Mouse (Mus musculus): Measurements from ENCODE around the gene Slc39a9.
A peak's percentile ranks its signal among the peaks of the same experiment; 100 is the strongest.

The Slc39a9 gene

DNA sequence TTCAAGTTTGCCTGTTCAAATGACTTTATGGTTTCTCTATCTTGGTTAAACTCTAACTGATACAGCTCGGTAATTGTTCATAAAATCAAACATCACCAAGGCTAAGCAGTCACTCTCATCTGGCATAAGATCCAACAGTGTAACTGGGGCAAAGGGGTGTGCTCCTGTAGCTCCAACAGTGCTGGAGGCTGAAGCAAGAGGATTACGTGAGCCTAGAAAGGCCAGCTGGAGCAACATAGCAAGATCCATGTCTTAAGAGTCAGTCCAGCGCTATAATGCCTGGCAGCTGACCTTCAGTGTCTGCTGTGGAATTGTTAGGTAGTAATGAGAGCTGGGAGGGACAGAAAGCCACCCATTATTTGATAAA is 11.0 kb downstream of the Slc39a9 start:
- DNase-seq = peak in 1 of 2 experiments; percentile 36

DNA sequence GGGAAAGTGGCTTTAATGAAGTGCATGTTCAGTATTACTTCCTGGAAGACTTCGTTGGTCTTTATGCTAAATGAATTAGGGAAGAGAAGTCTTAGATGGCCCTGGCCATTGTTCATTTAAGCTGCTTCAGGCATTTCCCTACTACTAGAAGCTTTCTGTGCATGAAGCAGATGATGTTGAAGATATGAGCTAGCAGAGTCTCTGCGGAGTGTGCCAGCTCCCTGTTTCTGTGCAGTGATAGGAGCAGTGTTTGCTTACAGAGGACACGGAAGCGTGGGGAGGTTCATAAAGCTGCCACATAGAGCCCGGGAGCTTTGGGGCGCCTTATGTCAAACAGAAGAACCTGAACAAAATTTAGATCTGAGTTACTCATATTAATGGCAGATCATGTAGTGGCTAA is 15.0 kb downstream of the Slc39a9 start:
- DNase-seq = no peak

- DNase-seq = no peak
Observed at GRCm38 (mm10) chr12:80662322-80662721, 18.6 kb downstream of the Slc39a9 start.

GRCm38 (mm10) chr12:80663935-80664334 is 20.3 kb downstream of the Slc39a9 start:
- no peak for DNase-seq

DNA sequence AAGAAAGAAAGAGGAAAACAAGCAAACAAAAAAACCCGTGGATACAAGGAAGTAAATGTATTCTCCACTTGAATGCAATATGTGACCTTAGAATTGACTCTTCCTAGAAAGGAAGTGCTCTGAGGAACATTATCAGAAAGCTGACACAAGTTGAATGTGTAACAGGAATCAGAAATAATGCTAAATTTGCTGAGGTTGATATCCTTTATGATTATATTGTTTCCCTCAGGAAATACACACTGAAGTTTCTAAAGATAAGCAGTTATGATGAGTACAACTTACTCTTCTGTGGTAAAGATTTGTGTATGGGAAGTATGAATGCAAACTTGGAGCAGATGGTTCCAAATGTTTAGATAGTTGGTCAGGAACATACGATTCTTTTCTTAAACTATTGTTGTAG is 24.7 kb downstream of the Slc39a9 start:
- DNase-seq = no peak

DNA sequence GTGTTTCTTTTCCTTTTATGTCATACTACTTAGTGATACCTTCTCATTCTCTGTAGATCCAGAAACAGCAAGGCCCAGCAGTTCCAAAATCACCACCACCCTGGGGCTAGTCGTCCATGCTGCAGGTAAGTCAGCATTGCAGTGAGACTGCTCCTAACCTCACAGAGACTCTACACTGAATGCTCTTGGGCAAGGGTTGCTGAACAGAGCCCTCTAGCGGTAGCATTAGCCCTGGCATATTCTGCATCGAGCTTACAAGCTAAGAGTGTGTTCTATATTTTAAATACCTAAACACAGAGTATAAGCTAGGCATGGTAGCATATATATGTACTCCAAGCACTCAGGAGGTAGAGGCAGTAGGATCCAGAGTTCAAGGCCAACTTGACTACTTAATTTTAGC is 29.5 kb downstream of the Slc39a9 start:
- DNase-seq = peak; percentile 54 to 60

- DNase-seq = peak in 1 of 2 experiments; percentile 24
Observed at GRCm38 (mm10) chr12:80681340-80681739, 37.7 kb downstream of the Slc39a9 start.

GRCm38 (mm10) chr12:80683554-80683953 is 39.9 kb downstream of the Slc39a9 start:
- DNase-seq = no peak

- no peak for DNase-seq
Observed at GRCm38 (mm10) chr12:80684316-80684715, 40.6 kb downstream of the Slc39a9 start.

DNA sequence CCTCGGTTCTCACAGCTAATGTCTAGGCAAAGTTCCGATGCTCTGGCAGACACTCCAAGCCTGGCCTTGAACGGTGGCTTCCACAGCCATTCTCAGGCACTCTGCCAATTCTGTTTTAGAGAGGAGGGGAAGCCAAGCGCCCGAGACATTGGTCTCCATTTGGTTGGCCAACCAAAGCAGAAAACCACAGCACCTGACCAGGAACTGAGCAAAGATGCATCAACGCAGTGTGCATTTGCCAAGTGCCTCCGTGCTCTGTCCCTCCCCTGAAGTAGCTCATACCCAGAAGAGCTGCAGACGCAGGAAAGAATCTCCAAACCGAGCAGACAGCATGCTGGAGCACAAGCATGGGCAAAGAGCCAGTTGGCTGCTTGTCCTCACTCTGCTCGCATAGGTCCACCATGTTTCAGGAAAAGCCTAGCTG is 44.1 kb downstream of the Slc39a9 start:
- DNase-seq = no peak

GRCm38 (mm10) chr12:80689696-80690095 is 46.0 kb downstream of the Slc39a9 start:
- no peak for DNase-seq

DNA sequence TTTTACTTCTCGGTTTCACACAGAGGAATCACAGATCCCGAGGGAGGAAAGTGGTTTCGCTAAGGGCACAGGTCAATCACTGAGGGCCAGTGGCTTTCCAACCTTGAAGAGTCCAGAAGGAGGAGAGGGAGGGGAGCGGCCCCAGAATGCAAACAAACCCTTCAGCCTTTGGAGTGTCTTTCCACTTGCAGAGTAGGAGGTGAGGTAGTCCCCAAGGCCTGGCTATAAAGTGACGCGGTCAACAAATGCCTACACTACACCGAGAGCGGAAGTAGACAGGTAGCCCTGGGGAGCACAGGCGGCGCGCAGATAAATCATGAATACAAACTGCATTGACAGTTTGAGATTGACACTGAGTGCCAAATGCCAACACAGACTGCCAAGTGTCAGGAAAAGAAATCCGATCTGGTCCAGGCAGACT is 48.0 kb downstream of the Slc39a9 start:
- DNase-seq = peak; percentile 89 to 93

DNA sequence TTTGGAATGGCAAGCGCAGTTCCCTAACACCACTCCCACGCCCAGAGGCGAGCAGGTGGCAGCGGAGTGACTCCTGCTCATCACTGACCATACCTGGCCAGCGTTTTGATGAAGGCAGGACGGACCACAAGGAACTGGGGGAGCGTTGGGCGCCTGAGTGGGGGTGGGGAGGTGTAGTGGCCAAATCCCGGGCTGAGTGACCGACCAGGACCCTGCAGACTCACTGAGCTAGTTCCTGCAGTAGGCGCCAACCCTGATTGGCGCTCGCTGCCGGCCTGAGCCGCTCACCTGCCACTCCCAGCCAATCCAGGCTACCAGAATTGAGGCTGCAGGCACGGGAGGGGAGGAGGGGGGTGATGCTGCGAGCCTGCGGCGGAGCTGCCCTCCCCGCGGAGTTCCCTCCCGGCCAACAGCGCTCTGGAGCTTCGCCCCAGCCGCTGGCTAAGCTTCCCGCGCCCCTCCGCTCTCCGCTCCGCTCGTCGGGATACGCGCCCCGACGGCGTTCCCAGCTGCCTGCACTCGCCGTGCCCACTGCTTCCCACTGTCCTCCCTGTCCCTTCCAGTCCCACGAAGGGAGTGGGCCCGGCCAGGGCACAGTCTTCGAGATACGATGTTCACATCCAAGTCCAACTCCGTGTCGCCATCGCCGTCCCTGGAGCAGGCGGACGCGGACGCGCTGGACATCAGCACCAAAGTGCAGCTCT is 48.7 kb downstream of the Slc39a9 start, which contains the start of gene Plekhd1:
Plekhd1 (plus strand) TSS at position 323 of the 704 bp plus-strand sequence.
- DNase-seq = peak; percentile 89 to 93

- DNase-seq = no peak
Observed at GRCm38 (mm10) chr12:80693700-80694099, 50.0 kb downstream of the Slc39a9 start.

DNA sequence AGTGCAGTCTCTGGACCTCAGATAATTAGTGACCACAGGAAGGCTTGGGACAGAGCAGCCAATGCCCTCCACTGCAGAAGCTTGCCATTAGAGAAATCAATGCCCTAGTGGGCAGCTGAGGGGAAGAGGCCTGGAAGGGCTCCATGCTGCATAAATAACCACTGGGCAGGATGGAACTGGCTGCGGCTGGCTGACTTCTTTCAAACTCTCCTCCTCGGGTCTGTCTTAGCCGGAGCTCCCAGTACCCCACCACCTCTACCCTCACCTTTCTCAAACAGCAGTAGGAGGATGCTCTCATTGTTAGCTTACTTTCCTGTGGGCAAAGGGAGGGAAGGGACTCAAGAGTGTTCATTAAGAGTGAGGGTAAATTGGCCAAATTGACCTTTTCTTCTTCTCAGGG is 51.3 kb downstream of the Slc39a9 start:
- DNase-seq = no peak

DNA sequence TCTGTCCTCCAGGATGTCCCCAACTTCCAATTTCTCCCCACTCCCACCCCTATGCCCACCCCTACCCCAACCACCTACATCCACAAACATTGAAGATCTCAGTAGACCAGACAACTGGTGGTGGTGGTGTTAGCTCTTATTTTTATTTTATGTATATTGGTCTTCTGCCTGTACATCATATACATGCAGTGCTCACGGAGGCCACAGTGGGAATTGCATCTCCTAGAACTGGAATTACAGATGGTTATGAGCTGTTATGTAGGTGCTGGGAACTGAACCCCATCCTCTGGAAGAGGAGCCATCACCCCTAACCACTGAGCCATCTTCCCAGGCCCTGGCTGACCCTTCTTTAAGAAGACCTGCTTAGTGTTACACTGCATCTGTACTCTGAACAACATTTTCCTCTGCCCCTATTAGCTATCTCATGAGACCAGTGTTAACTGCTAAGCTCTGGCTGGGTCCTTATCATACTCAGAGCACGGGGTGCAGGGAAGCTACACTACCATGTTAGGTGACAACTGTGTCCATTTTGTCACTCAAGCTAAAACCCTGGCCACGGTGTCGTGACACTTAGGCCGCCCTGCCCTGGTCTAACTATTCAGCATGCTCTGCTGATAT is 55.0 kb downstream of the Slc39a9 start:
- no peak for DNase-seq

GRCm38 (mm10) chr12:80699144-80699531 is 55.5 kb downstream of the Slc39a9 start:
- DNase-seq = no peak

- DNase-seq = no peak
Observed at GRCm38 (mm10) chr12:80701332-80701731, 57.6 kb downstream of the Slc39a9 start.

DNA sequence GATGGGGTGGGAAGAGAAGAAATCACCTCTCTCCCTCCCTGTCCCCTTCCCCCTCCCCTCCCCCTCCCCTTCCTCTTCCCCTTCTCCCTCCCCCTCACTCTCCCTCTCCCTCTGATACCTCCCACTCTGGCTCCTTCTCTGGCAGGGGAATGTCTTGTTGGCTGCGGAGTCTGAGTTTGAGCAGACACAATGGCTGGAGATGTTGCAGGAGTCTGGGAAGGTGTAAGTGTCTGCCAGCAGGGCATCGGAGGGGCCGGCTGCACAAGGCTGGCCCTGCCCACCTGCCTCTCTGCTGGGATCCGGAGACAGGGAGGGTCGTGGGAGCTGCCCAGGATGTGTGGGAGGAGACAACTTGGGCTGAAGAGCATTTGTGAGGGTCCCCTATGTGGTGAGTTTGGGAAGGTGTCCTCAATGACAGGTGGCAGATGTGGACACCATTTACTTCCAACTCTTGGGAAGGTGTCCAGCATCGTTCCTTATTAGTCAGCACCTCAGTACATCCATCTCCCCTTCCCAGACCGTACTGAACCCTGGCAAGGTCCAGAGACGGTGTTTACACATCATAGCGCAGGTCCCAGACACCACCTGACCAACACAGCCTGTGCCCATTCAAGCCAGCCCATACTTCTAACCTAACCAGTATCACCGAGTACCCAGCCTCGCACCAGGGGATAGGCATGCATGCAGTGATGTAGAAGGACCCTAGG is 62.7 kb downstream of the Slc39a9 start:
- no peak for DNase-seq

DNA sequence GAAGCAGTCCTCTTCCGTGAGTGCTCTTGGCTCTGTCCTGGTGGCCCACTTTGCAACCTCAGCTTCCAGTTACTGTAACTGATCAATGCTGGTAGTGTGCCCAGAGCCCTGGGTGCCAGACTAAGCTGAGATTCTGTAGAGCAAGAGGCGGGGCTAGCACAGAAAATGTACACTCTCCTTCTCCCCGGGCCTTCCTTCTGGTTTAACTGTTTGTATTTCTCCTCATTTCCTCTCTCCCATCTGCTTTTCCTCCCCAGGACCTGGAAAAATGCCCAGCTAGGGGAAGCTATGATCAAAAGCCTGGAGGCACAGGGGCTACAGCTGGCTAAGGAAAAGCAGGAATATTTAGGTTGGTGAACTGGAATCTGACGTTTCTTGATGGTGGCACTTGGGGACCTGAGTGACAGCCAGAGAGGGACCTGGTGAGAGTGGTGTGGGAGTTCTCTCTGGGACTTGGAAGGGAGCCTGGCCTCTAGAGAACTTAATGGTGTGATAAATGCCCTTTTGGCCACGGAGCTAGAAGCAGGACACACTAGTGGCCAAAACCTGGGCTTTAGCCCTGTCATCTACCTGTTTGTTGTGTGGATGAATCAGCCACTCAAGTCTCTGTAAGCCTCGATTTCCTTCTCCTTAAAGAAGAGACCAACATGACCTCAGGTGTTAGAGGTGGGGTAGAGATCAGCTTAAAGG is 63.4 kb downstream of the Slc39a9 start:
- DNase-seq = peak in 1 of 2 experiments; percentile 35

DNA sequence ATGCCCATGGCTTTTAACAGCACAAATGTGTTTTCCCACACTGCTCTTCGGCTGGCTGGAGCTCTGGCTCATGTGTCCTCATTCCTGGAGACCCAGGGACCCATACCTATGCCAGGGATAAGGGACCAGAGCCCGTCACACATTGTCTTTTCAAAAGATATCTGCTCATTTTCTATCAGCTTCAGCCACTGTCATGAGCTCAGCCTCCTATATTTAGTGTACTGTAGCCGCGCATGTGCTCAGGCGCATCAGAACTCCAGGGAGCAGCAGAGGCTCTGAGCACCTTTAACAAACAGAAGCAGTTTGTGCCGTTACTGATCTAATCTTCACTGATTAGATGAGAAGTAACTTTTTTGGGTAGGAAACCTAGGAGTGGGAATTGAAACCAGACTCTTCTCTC is 72.2 kb downstream of the Slc39a9 start:
- no peak for DNase-seq

GRCm38 (mm10) chr12:80719141-80719540 is 75.5 kb downstream of the Slc39a9 start:
- DNase-seq = no peak

GRCm38 (mm10) chr12:80720507-80720906 is 76.8 kb downstream of the Slc39a9 start:
- no peak for DNase-seq

All from lung, adult 18-20 months (tissue).